Mouse (Mus musculus): Measurements from ENCODE around the gene Fam76b.

The Fam76b gene

GRCm38 (mm10) chr9:13871631-13872030, 44.1 kb downstream of the Fam76b start:
- DNase-seq = no peak

- no peak for DNase-seq
Measured at GRCm38 (mm10) chr9:13874359-13874758, 46.8 kb downstream of the Fam76b start.

- DNase-seq = no peak
Measured at GRCm38 (mm10) chr9:13875340-13875739, 47.8 kb downstream of the Fam76b start.

- no peak for DNase-seq
Measured at GRCm38 (mm10) chr9:13880761-13881160, 53.2 kb downstream of the Fam76b start.

- no peak for DNase-seq
Measured at GRCm38 (mm10) chr9:13882478-13882877, 55.0 kb downstream of the Fam76b start.

- DNase-seq = no peak
Measured at GRCm38 (mm10) chr9:13888981-13889380, 61.5 kb downstream of the Fam76b start.

GRCm38 (mm10) chr9:13889657-13890056, 62.1 kb downstream of the Fam76b start:
- DNase-seq = peak; percentile 81

GRCm38 (mm10) chr9:13890171-13890570, 62.7 kb downstream of the Fam76b start:
- no peak for DNase-seq

- DNase-seq = no peak
Measured at GRCm38 (mm10) chr9:13891888-13892287, 64.4 kb downstream of the Fam76b start.

DNA sequence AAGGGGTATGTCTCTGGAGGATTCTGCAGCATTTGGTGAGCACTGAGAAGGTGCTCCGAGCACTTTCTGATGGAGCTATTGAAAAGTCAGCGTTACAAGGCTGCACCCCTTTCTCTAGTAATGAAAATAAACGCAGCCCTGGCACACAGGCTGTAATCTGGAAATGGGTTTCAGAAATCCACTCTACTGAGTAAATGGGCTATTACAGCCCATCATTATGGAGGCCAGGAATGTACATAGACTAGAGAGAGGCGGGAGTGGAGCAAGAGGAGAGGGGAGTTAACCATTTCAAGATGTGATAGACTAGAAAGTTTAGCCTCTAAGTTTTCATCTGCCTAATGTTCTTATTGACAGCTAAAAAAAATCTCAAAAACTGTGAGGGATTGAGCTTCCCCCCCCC, 65.5 kb downstream of the Fam76b start:
- DNase-seq = no peak

DNA sequence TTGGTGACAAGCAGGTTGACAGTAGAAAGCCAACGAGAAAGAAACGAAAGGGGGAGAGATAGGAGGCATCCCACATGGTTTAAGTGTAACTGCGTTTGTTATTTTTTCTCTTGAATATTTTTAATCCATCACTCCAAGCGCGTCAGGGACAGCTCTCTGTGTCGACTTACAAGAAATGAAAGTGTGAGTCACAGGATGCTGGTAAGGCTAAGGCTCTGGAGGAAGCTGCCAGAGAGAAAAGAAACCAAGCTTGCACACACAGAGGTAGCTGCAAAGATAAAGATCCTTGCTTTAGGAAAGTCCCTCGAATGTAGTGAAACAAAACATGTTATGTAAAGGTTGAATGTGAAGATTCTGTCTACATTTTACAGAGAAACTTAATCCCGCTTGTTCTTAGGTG, 67.0 kb downstream of the Fam76b start:
- DNase-seq = no peak

DNA sequence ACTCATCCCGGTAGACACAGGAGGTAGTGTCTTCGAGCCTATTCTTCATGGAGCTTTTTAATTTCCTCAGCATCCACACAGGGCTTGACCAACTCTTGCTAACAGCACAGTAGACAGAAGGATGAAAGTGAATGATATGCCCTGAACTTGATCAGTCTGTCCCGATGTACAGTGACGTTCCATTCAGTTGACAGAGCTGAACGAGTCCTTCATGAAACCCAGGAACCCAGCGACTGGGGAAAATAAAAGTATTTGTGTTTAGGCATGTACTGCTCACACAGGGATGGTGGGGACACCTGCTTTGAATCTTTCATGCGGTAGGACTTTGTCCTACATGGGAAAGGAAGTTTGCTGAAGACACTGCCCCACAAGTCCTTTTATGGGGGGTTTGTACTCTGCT, 67.4 kb downstream of the Fam76b start:
- no peak for DNase-seq

- no peak for DNase-seq
Measured at GRCm38 (mm10) chr9:13896055-13896454, 68.5 kb downstream of the Fam76b start.

- DNase-seq = peak; percentile 28
Measured at GRCm38 (mm10) chr9:13898510-13899305, 71.2 kb downstream of the Fam76b start.

DNA sequence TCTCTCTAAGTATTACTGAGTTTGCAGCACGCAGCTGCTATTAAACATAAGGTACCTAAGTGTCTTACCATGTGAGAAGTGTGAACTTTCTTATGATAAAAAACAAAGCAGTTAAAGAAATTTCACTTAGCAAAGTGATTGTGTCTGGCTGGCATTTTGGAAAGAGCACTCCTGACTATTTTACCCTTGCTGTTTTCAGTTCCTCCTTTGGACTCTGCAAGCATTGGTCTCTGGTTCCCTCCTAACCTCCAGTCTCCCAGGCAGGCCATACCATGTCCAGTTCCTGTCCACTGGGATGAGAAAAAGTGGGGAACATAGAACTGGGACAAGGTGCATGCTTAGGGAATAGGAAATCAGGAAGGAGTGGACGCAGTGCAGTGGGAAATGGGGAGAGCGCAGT, 74.5 kb downstream of the Fam76b start:
- DNase-seq = no peak

DNA sequence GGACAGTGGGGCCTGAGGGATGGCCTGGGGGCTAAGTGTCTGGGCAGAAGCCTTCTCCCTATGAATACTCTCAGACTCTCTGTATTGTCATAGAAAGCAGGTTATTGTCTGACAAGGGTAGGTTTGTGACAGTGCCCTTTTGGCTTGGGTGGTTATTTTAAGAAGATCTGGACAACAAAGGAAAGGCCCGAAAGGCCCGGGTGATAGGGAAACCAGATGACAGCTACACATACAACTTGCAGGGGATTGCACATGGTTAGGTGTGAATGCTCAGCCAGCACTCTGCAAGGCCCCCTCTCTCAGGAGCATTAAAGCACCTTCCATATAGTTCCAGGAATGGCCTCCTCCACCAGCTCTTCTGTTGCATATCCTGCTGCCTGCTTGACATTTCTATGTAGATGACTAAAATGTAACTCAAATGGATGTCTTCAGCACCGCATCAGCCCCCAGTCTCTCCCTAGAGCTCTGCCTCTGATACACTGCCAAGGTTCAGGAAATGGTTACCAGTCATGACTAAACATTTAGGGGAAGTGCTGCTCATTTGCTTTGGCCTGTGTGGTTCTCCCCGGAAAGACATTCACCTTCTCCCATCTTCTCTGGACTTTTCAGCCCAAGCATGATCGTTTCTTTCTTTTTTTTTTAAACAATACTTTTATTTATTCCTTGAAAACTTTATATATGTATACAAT, 76.7 kb downstream of the Fam76b start:
- no peak for DNase-seq

Data from right cerebral cortex, postnatal 14 days (tissue).